In genomic region chr17:50508055-50508774, GRCm38 (mm10) we compare ENCODE assay signal across 8 mouse cellular contexts. TPM values are rescaled to one million over a fixed set of nuclear protein-coding genes. Genes with fewer than 3 reads are reported as not detected.
DNase-seq lines count a peak whose midpoint lies in the region; ATAC-seq and TF ChIP-seq lines count a peak whose summit lies in the region.

No protein-coding gene starts in this region.

- no peak for TF ChIP-seq RAD21 in MEL (IDR thresholded peaks at IDR 0.05; ENCODE audit: low read depth, low read length)

- H3K4me1 ChIP-seq in kidney, adult 2 months (ENCODE audit: control insufficient read depth, insufficient read depth, low read length) = peaks cover 4% of the 10 kb centered on the region; the same call in 1 of the 2 replicates
- peaks cover 29 to 33% of the 10 kb centered on the region in 2 experiments for H3K4me1 ChIP-seq in MEL (ENCODE audit: control insufficient read depth in 1 of 2, insufficient read depth in 2 of 2, low read length in 2 of 2)
- H3K4me1 ChIP-seq in embryonic facial prominence, embryonic 11.5 days (ENCODE audit: control insufficient read depth, insufficient read depth, low read length) = peaks cover 2% of the 10 kb centered on the region; the same call in 1 of the 2 replicates
- peaks cover 6% of the 10 kb centered on the region; the same call in 1 of the 2 replicates for H3K4me1 ChIP-seq in hindbrain, postnatal 0 days (ENCODE audit: insufficient read depth, low read length)
- peaks cover 14% of the 10 kb centered on the region for H3K4me1 ChIP-seq in neural tube, embryonic 12.5 days

- ATAC-seq in embryonic facial prominence, embryonic 11.5 days (replicated peaks; ENCODE audit: insufficient number of reproducible peaks, low FRiP score, low TSS enrichment, low read depth) = peak; percentile 40; the same call in 1 of the 2 replicates
- ATAC-seq in hindbrain, postnatal 0 days = peak; percentile 24
- ATAC-seq in neural tube, embryonic 12.5 days (ENCODE audit: low FRiP score, low read depth) = peak; percentile 14

- H3K9ac ChIP-seq in MEL (ENCODE audit: control insufficient read depth, low read depth, low read length, poor library complexity, severe bottlenecking) = peak overlapping the region; percentile 96
- peak overlapping the region; percentile 89 for H3K9ac ChIP-seq in embryonic facial prominence, embryonic 11.5 days (replicated peaks; ENCODE audit: low read length)
- peak overlapping the region; percentile 61 for H3K9ac ChIP-seq in hindbrain, postnatal 0 days (replicated peaks; ENCODE audit: low read length)
- peak overlapping the region; percentile 93 for H3K9ac ChIP-seq in neural tube, embryonic 12.5 days

- H3K79me2 ChIP-seq in MEL (ENCODE audit: control insufficient read depth, insufficient read depth, low read length, poor library complexity) = peaks cover 43% of the 10 kb centered on the region

- no peaks in the 10 kb centered on the region for H3K27me3 ChIP-seq in kidney, adult 2 months (replicated peaks; ENCODE audit: control insufficient read depth, insufficient read depth, low read length)
- no peaks in the 10 kb centered on the region for H3K27me3 ChIP-seq in MEL (ENCODE audit: control insufficient read depth in 1 of 2, insufficient read depth in 2 of 2, low read length in 2 of 2)
- no peaks in the 10 kb centered on the region for H3K27me3 ChIP-seq in embryonic facial prominence, embryonic 11.5 days (ENCODE audit: control insufficient read depth, insufficient read depth, low read length)
- no peaks in the 10 kb centered on the region for H3K27me3 ChIP-seq in hindbrain, postnatal 0 days (ENCODE audit: insufficient read depth, low read length)
- H3K27me3 ChIP-seq in neural tube, embryonic 12.5 days (replicated peaks) = peaks cover 3% of the 10 kb centered on the region; the same call in 1 of the 2 replicates

- DNase-seq in kidney, adult 2 months = peak; percentile 42
- no peak for DNase-seq in kidney, postnatal 14 days
- peak; percentile 73 for DNase-seq in MEL (ENCODE audit: low read depth, low spot score)
- DNase-seq in embryonic facial prominence, embryonic 11.5 days (ENCODE audit: low spot score) = no peak
- no peak for DNase-seq in hindbrain, postnatal 0 days (ENCODE audit: low spot score)
- DNase-seq in testis, postnatal 14 days (ENCODE audit: low spot score) = no peak
- no peak for DNase-seq in right cerebral cortex, postnatal 25 days

- TF ChIP-seq POLR2A in kidney, adult 2 months (IDR thresholded peaks at IDR 0.05; ENCODE audit: low read depth, low read length) = no peak
- TF ChIP-seq POLR2A in MEL (IDR thresholded peaks at IDR 0.05; ENCODE audit: control insufficient read depth in 1 of 2, insufficient read depth in 1 of 2, low read depth in 1 of 2, low read length in 2 of 2, poor library complexity in 1 of 2) = peak in 1 of 2 experiments; percentile 60; a peak in 2 of 4 replicates

- peak overlapping the region; percentile 55 for H3K4me2 ChIP-seq in embryonic facial prominence, embryonic 11.5 days (ENCODE audit: low read depth, low read length)
- peak overlapping the region; percentile 64 for H3K4me2 ChIP-seq in hindbrain, postnatal 0 days (ENCODE audit: low read depth, low read length)
- peak overlapping the region; percentile 72 for H3K4me2 ChIP-seq in neural tube, embryonic 12.5 days (replicated peaks)

- H3K36me3 ChIP-seq in kidney, adult 2 months (ENCODE audit: control insufficient read depth, insufficient read depth, low read length) = no peaks in the 10 kb centered on the region
- peaks cover 6 to 43% of the 10 kb centered on the region in 2 experiments for H3K36me3 ChIP-seq in MEL (ENCODE audit: control insufficient read depth in 1 of 2, insufficient read depth in 2 of 2, low read length in 2 of 2)
- H3K36me3 ChIP-seq in embryonic facial prominence, embryonic 11.5 days (replicated peaks; ENCODE audit: control insufficient read depth, insufficient read depth, low read depth, low read length) = no peaks in the 10 kb centered on the region
- no peaks in the 10 kb centered on the region for H3K36me3 ChIP-seq in hindbrain, postnatal 0 days (ENCODE audit: insufficient read depth, low read length)
- no peaks in the 10 kb centered on the region for H3K36me3 ChIP-seq in neural tube, embryonic 12.5 days

- TF ChIP-seq EP300 in MEL (IDR thresholded peaks at IDR 0.05; ENCODE audit: low read depth in 1 of 2, low read length in 2 of 2) = no peak

- no peaks in the 10 kb centered on the region for H3K9me3 ChIP-seq in MEL (replicated peaks; ENCODE audit: insufficient read depth, low read length)
- H3K9me3 ChIP-seq in embryonic facial prominence, embryonic 11.5 days (replicated peaks; ENCODE audit: control insufficient read depth, low read length) = no peaks in the 10 kb centered on the region
- H3K9me3 ChIP-seq in hindbrain, postnatal 0 days (ENCODE audit: low read length) = no peaks in the 10 kb centered on the region
- H3K9me3 ChIP-seq in neural tube, embryonic 12.5 days = no peaks in the 10 kb centered on the region

- H3K4me3 ChIP-seq in kidney, adult 2 months (ENCODE audit: insufficient read depth, low read depth, low read length) = peak overlapping the region; percentile 88
- H3K4me3 ChIP-seq in MEL (ENCODE audit: control insufficient read depth in 1 of 2, insufficient read depth in 1 of 2, low read depth in 2 of 2, low read length in 2 of 2) = peak overlapping the region; percentile 83 to 88
- H3K4me3 ChIP-seq in embryonic facial prominence, embryonic 11.5 days (ENCODE audit: low read depth, low read length) = peak overlapping the region; percentile 78
- H3K4me3 ChIP-seq in hindbrain, postnatal 0 days (ENCODE audit: low read length) = peak overlapping the region; percentile 49
- peak overlapping the region; percentile 94 for H3K4me3 ChIP-seq in neural tube, embryonic 12.5 days

- TF ChIP-seq CTCF in kidney, adult 2 months (conservative IDR thresholded peaks at IDR 0.05; ENCODE audit: insufficient read depth, insufficient read length, low read depth, low read length) = no peak
- TF ChIP-seq CTCF in MEL (IDR thresholded peaks at IDR 0.05 in 2 of 3, conservative IDR thresholded peaks at IDR 0.05 in 1 of 3; ENCODE audit: control insufficient read depth in 1 of 3, insufficient read depth in 1 of 3, low read depth in 2 of 3, low read length in 3 of 3, poor library complexity in 1 of 3, severe bottlenecking in 1 of 3) = no peak
- TF ChIP-seq CTCF in hindbrain, postnatal 0 days (IDR thresholded peaks at IDR 0.05; ENCODE audit: low read depth) = no peak

- H3K27ac ChIP-seq in kidney, adult 2 months (ENCODE audit: insufficient read depth, low read depth, low read length) = no peak overlapping the region
- H3K27ac ChIP-seq in MEL (ENCODE audit: control insufficient read depth, low read depth, low read length) = peak overlapping the region; percentile 95
- H3K27ac ChIP-seq in embryonic facial prominence, embryonic 11.5 days (replicated peaks; ENCODE audit: low read depth, low read length) = no peak overlapping the region
- peak overlapping the region; percentile 62 for H3K27ac ChIP-seq in hindbrain, postnatal 0 days
- no peak overlapping the region for H3K27ac ChIP-seq in neural tube, embryonic 12.5 days

- WGBS in kidney, adult 2 months = 25% methylated on average over 18 of the region's 18 CpGs
- 14% methylated on average over 16 of the region's 18 CpGs for WGBS in embryonic facial prominence, embryonic 11.5 days
- WGBS in hindbrain, postnatal 0 days = 12% methylated on average over 18 of the region's 18 CpGs
- WGBS in neural tube, embryonic 12.5 days = 13% methylated on average over 18 of the region's 18 CpGs

TF ChIP-seq in MEL, 35 proteins besides CTCF, POLR2A, EP300 and RAD21:
- TF ChIP-seq MXI1 (IDR thresholded peaks at IDR 0.05; ENCODE audit: low read depth, low read length) (0 out of 2 replicates have a peak, but pooled peaks have one; percentile 10), NRF1 (IDR thresholded peaks at IDR 0.05; ENCODE audit: insufficient read depth, low read depth, low read length, poor library complexity, severe bottlenecking) (no peak), CHD1 (IDR thresholded peaks at IDR 0.05; ENCODE audit: low read depth, low read length) (no peak; the same call in 1 of the 2 replicates), USF1 (IDR thresholded peaks at IDR 0.05; ENCODE audit: low read depth, low read length) (no peak), JUND (IDR thresholded peaks at IDR 0.05; ENCODE audit: low read depth, low read length) (no peak), MYC (IDR thresholded peaks at IDR 0.05; ENCODE audit: low read depth, low read length) (no peak), MEF2A (IDR thresholded peaks at IDR 0.05; ENCODE audit: extremely low read depth, insufficient replicate concordance, low read depth, low read length, poor library complexity, severe bottlenecking) (no peak), SIN3A (IDR thresholded peaks at IDR 0.05; ENCODE audit: low read length) (no peak), RCOR1 (IDR thresholded peaks at IDR 0.05; ENCODE audit: low read depth, low read length) (peak; percentile 33; the same call in 1 of the 2 replicates), NELFE (IDR thresholded peaks at IDR 0.05; ENCODE audit: low read depth, low read length) (peak; percentile 55), TBP (IDR thresholded peaks at IDR 0.05; ENCODE audit: low read depth, low read length) (peak; percentile 60; the same call in 1 of the 2 replicates), MAZ (IDR thresholded peaks at IDR 0.05; ENCODE audit: low read depth, low read length) (0 out of 2 replicates have a peak, but pooled peaks have one; percentile 39), TCF12 (IDR thresholded peaks at IDR 0.05; ENCODE audit: low read depth, low read length) (0 out of 2 replicates have a peak, but pooled peaks have one; percentile 3), BHLHE40 (IDR thresholded peaks at IDR 0.05; ENCODE audit: borderline replicate concordance, low read depth, low read length) (no peak)

RNA-seq across cellular contexts. Expression of gene Plcl2, which starts 1.0 kb away (rescaled TPM):
- polyA plus RNA-seq in kidney, adult 2 months (2012; rRNA removed) = 3.2 and 4.3 TPM in 2 replicates
- 56.0 and 83.7 TPM in 2 replicates for total RNA-seq in MEL (2012; rRNA removed)
- polyA plus RNA-seq in MEL (2012; ENCODE audit: insufficient read depth in 1 of 2, insufficient read length in 2 of 2, low read depth in 1 of 2, low replicate concordance in 2 of 2, missing spikeins in 1 of 2) = 10 to 100 TPM in 1 of 2 experiments, not detected in 1; 23.6 TPM
- 7.3 and 7.8 TPM in 2 replicates for polyA plus RNA-seq in embryonic facial prominence, embryonic 11.5 days (2014; fragmentation: Nextera tagmentation; extraction: Ambion mirVana)
- 41.2 and 45.1 TPM in 2 replicates for total RNA-seq in hindbrain, postnatal 0 days (2014; rRNA removed)
- polyA plus RNA-seq in hindbrain, postnatal 0 days (2015; fragmentation: Nextera tagmentation; extraction: Ambion mirVana) = 7.9 and 8.3 TPM in 2 replicates
- 8.6 and 10.2 TPM in 2 replicates for polyA plus RNA-seq in neural tube, embryonic 12.5 days (2016; fragmentation: Nextera tagmentation; extraction: Ambion mirVana)

Comparison
In these comparisons a context has a peak if more than half of its experiments do, and no peak if none do; other contexts are left out.
1. DNase-seq: peak in kidney, adult 2 months (single experiment) and MEL (single experiment); none in kidney, postnatal 14 days (single experiment), embryonic facial prominence, embryonic 11.5 days (single experiment), hindbrain, postnatal 0 days (single experiment), testis, postnatal 14 days (single experiment) and right cerebral cortex, postnatal 25 days (single experiment).
2. H3K27ac ChIP-seq: peak in MEL (single experiment) and hindbrain, postnatal 0 days (single experiment); none in kidney, adult 2 months (single experiment), embryonic facial prominence, embryonic 11.5 days (single experiment) and neural tube, embryonic 12.5 days (single experiment).
3. Peak in every context shown above with its lines, with median percentiles within 50 percentile points of each other: H3K4me3 ChIP-seq, H3K9ac ChIP-seq, ATAC-seq and H3K4me2 ChIP-seq.